Mouse (Mus musculus): ENCODE measurements around the gene Xrcc1.
"Not testable (repeated sequence)": the region's sequence is repeated elsewhere in the genome, so short reads cannot be mapped to it uniquely, and the experiment has no call there.

The Xrcc1 gene

DNA sequence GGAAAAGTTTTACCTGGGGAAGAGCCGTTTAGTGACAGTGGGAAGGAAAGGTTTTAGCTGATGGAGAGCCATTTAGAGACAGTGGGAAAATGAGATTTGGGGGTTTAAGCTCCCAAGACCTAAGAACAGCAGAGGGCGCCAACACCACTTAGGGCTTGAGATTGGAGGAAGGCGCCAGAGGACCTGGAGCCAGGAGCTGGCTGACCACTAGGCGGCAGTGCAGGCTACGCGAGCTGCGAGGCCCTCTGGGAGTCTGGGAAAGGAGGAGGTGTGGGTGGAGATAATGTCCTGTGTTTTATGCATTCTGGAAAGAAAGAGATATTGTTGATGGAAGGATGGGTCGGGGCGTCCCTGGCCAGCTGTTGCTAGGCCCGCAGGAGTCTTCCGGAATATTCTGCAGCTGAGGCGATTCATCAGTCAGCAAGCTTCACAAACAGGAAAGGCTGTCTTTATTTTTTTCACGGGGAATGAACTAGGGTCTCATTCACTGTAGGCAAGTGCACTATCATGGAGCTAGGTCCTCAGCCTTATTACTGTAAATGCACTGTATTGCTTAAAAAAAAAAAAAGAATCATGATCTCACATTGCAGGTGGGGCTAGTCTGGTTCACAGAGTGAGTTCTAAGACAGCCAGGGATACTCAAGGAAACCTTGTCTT lies 55.0 kb downstream of the Xrcc1 start:
- peak; percentile 86 for DNase-seq (ENCODE audit: extremely low spot score, low read depth, low spot score)

DNA sequence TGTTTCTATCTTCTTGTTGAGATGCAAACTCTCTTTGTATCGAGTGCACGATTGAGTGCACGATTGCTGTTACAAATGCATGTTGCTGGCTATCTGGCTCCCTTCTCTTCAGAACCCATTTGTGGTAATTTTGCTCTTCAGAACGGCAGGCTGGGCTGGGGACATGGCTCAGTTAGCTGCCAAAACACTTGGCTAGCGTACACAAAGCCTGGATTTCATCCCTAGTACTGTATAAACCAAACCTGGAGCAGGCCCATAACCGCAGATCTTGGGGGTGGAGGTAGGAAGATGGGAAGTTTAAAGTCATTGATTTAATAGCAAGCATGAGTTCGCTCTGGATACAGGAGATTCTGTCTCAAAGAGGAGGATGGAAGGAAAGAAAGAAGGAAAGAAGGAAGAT lies 59.5 kb downstream of the Xrcc1 start:
- DNase-seq (ENCODE audit: extremely low spot score, low read depth, low spot score), result no peak

DNA sequence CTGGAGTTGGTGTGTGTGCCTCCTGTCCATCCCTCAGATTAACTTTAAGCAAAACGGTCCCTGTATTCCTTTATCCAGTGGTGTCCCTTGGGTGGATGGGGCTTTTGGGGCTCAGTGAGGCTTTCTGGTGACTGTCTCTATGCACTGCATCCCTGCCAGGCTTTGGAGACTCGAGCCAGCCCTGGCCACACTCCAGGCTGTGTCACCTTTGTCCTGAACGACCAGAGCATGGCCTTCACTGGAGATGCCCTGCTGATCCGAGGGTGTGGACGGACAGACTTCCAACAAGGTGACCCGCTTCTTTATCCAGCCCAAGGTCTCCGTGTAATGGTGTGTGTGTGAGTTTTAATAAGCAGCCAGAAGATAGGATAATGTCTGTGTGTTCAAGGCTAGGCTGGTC lies 60.0 kb downstream of the Xrcc1 start:
- no peak for DNase-seq (ENCODE audit: extremely low spot score, low read depth, low spot score)

DNA sequence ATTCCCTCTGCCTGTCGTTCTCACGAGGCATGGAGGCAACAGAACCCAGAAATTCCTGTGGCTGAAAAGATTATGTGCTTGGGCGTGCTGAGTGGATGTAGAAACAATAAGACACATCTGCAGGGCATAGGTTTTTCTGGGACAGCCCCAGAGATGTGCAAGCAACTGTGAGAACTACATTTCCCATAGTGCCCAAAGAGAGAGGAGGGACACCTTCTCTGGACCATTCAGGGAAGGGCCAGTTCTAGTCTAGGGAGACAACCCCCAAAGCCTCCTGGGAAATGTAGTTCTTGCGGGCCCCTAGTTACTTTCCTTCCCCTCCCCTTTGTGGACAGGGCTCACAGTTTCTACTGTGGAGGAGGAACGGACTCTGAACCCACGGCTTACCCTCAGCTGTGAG lies 61.9 kb downstream of the Xrcc1 start:
- DNase-seq (ENCODE audit: extremely low spot score, low read depth, low spot score), result no peak

DNA sequence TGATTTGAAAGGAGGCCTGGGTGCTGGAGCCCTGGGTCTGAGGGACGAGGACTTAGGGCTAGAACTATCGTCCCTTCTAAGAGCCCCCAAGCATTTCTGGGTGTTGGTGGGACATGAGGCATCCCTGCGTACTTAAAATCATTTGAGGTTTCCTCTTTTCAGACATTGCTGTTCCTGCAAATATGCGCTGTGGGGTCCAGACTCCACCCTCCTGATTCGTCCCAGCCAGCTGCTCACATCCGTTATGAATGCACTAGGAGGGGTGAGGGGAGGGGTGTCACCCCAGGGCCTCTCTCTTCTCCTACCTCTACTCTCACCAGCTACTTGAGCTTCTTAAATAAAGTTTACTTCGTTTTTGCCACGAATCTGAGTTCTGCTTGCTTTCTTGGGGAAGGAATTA lies 62.5 kb downstream of the Xrcc1 start:
- DNase-seq (ENCODE audit: extremely low spot score, low read depth, low spot score), result no peak

DNA sequence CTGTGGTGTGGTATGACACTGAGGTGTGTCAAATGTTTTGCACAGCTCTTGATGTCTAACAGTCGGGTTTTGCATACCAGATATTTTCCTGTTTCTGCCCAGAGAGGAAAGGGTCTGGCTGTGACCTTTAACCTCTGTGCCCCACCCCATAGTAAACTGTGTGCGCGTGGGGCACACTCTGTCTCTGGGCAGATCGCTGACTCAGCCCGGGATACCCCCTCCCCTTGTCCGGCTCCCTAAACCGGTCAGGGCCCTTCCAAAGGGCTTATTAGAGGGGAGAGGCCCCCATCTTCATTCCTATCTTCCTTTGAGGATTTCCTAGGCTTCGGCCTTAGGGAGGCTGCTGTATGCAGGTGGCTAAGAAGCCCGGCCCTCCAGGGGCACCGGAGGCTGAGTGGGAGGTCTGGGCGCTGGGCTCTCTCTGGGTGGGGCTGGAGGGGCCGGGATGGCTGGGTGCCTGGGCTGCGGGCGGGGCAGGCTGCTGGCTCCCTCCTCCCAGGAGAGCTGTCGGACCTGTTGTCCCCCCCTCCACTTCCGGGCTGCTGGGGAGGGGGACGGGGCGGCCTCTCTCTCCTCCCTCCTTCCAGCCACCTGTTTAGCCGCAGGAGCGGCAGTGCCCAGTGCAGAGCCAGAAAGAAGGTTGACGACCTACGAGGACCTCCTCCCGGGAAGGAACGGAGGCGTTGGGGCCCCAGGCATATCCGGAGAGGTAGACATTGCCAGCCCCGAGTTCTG lies 64.2 kb downstream of the Xrcc1 start, which contains the start of gene Phldb3:
Gene Phldb3, plus strand, starts transcription at position 620 of the 735 bp plus-strand sequence.
- DNase-seq (ENCODE audit: extremely low spot score, low read depth, low spot score), result no peak

DNA sequence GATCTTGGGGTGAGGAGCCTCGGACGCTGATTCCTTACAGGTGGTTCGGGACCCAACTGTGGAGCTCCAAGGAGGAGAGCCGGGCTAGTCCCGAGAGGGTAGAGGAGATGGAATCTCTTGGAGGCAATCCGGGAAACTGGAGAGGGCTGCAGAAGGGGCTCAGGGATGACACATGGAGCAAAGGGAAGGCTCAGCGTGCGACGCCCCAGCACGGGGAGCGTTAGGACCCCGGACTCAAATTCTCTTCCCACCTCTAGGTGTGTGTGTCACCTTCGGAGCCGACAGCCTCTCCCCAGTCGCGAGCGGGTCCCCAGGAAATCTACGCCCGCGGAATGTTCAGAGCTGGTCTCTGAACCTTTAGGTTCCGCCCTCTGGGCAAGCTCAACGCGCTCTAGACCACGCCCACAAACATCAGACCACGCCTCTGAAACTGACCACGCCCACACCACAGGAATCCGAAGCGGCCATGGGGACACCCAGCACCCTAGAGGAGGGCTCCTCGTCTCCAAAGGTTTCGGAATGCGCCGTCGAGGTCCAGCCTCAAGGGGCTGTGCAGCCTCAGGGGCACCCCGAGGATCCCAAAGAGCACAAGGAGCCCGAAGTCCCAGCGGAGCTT lies 64.9 kb downstream of the Xrcc1 start:
- DNase-seq (ENCODE audit: extremely low spot score, low read depth, low spot score), result no peak

DNA sequence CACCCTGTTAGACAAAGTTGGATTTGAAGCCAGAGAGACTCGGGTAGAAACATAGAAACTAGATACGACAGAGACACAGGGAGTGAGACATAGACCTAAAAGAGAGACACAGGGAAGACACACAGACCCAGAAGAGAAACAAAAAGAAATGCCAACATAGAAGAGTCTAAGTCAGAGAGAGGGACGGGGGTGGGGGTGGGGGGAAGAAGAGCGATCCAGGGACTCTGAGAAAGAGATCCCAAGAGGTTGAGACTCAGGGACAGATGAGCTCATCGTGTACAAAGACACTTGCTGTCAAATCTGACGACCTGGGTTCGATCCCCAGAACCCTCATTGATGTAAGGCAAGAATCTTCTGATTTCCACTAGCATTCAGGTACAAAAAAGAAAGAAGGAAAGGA lies 65.6 kb downstream of the Xrcc1 start:
- no peak for DNase-seq (ENCODE audit: extremely low spot score, low read depth, low spot score)

DNA sequence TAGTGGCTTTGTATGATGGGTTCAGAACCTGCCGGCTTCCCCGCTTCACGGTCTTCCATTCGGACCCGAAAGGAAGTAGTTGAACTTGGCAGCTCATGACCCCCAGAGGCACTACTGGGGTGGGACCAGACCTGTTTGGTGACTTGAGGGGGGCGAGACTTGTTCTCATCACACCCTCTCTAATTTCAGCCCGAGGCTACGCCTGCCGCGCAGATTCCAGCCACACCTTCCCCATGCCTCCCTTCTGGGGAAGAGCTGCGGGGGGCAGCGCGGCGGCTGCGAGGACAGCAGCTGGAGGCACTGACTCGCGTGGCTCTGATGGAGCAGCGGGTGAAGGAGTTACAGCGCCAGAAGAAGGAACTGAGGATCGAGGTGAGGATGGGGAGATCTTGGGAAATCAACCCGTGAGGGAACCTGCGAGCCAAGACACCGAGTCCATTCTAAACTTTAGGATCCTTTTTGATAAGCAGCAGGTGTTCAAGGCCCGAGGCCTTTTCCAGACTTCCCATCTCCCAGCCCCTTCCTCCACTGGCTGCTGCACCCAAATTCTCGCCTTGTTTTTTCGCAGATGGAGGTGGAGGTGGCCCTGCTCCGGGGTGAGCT lies 66.3 kb downstream of the Xrcc1 start:
- no peak for DNase-seq (ENCODE audit: extremely low spot score, low read depth, low spot score)

DNA sequence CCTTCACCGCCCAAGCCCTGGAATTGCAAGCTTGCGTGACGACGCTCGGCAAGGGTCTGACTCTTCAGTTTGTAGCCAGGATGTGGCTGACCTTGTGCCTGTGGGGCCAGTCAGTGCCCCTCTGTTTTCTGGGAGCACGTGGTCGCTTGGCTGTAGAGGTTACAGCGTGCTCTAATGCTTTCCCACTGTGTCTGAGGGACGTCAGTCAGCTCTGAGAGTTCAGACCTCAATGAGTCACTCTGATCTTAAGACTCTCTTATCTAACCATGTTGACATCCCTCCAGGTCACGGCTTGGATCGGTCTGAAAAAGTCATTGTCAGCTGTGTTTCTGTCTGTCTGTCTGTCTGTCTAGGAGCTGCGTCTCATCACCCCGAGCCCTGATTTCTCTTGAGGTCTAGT lies 68.7 kb downstream of the Xrcc1 start:
- no peak for DNase-seq (ENCODE audit: extremely low spot score, low read depth, low spot score)

DNA sequence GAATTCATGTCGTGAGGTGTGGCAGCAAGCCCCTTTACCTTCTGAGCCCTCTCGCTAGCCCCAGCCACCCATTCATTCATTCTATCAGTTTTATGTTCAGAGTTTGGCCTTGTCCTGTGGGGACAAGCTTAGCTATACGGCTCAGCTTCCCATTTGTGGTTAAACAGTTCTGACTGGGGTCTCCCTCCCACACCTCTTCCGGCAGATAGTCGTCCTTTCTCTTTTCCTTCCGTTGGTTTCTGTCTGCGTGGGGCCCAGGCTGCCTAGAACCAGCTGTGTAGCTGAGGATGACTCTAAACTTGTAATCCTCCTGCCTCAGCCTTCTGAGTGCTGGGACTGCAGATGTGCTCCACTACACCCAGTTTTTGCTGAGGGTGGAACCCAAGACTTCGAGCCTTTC lies 71.7 kb downstream of the Xrcc1 start:
- DNase-seq (ENCODE audit: extremely low spot score, low read depth, low spot score), result no peak

DNA sequence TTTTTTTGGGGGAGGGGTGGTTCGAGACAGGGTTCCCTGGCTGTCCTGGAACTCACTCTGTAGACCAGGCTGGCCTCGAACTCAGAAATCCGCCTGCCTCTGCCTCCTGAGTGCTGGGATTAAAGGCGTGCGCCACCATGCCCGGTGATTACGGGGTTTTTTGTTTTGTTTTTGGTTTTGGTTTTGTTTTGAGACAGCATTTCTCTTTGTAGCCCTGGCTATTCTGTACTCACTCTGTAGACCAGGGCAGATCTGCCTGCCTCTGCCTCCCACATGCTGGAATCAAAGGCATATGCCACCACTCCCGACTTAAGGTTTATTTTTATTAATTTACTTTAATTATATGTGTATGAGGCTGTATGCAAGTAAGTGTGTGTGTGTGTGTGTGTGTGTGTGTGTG lies 72.3 kb downstream of the Xrcc1 start:
- not testable (repeated sequence) for DNase-seq (ENCODE audit: extremely low spot score, low read depth, low spot score)

DNA sequence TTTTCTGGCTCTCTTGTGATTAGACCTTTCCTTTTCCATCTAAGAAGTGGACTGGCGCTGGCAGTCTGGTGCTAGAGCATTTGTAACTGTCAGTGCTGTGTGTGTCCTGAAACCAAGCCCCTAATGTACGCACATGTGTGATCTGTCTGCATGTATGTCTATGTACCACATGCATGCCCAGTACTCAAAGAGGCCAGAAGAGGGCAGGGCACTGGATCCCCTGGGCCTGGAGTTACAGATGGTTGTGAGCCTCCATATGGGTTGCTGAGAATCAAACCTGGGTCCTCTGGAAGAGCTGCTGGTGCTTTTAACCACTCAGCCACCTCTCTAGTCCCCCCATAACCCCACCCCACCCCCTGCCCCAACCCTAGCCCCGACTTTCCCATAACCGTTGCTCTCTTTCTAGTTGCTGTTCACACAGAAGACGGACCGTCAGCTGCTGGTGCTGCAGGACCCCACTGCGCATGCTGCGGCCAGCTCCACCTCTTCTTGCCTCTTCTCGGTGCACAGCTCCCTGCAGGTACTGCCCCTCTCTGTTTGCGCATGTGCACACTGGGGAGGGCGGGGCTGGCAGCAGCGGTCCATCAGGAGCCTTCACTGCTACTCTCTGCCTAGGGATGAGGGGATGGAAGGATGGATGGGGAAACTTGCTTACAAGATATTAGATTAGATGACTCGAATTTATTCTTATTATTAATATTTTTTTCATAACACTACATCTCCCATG lies 73.7 kb downstream of the Xrcc1 start:
- DNase-seq (ENCODE audit: extremely low spot score, low read depth, low spot score), result no peak

DNA sequence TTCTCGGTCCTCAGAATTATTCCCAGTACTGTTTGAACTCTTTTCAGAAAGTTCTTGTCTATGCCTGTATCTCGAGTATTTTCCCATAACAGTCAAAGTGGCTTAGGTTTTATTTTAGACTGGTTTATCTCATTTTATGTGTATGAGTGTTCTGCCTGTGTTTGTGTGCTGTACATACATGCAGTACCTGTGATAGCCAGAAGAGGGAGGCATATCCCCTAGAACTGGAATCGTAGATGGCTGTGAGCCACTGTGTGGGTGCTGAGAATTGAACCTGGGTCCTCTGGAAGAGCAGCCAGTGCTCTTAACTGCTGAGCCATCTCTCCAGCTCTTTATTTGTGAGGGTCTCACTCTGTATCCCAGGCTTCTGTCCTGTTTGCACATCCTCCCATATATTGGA lies 75.1 kb downstream of the Xrcc1 start:
- DNase-seq (ENCODE audit: extremely low spot score, low read depth, low spot score), result no peak

DNA sequence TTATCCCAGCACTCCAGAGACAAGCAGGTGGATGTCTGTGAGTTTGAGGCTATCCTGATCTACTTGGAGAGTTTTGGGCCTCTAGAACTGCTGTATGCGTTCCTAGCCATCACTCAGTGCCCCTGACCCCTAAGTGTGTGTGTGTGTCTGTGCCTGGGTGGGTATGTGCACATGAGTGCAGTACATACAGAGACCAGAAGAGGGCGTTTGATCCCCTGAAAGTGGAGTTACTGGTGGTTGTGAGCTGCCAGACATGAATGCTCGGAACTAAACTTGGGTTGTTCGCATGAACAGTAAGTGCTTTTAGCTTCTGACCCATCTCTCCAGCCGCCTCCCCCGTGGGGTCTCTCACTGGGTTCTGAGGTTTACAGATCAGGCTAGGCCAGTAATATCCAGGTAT lies 76.9 kb downstream of the Xrcc1 start:
- DNase-seq (ENCODE audit: extremely low spot score, low read depth, low spot score), result no peak

Measured in hindlimb bud, embryonic 11.5 days (tissue).